Mouse (Mus musculus): Measurements from ENCODE around the gene Rab1b.

DNA sequence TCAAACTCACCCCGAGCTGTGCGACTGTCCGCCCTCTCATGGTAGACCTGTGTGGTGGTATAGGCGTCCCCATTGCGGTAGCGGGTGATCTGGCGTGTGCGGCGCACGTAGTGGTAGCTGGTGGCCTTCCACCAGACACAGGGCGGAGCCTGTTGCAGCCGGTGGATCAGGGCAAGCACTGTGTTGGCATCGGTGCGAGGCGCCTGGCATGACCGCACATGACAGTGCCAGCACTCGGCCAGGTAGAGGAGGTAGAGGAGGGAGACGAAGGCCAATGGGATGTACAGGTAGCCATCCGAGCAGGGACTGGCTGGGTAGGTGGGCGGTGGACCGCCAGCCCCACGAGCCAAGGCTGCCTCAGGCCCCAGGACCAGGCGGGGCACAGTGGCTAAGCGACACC is 24.3 kb downstream of the Rab1b start:
- TF ChIP-seq CTCF (IDR thresholded peaks at IDR 0.05; ENCODE audit: control insufficient read depth, insufficient read depth, low read length) (no peak), POLR2A (IDR thresholded peaks at IDR 0.05; ENCODE audit: borderline replicate concordance, control insufficient read depth, low read depth, low read length) (no peak)
